Mouse (Mus musculus) hindbrain, embryonic 14.5 days (tissue): ENCODE measurements around the gene Gprc5b. TPM values are rescaled to one million over a fixed set of nuclear protein-coding genes. Genes with fewer than 3 reads are reported as not detected.
A peak's percentile ranks its signal among the peaks of the same experiment; 100 is the strongest.

Experiments used
- ATAC-seq: fragments of 200-750 bp; cut with Nextera tagmentation; 2 replicates; pipeline ENCODE4 v1.8.0; 2017; ENCODE audit warnings: moderate number of reproducible peaks, mild to moderate bottlenecking, moderate TSS enrichment, moderate library complexity; ENCODE audit not compliant: low FRiP score
- DNase-seq: peaks from one replicate; pipeline ENCODE4 v3.0.0-alpha.2; 2015; ENCODE audit warnings: low spot score
- H3K27ac ChIP-seq: fragments of 300-500 bp; sonication (generic); 2 replicates; pipeline ENCODE4 v1.5.1; 2014; ENCODE audit warnings: mild to moderate bottlenecking, moderate library complexity
- H3K27me3 ChIP-seq: fragments of 300-500 bp; sonication (generic); 2 replicates; pipeline ENCODE4 v1.6.1; 2014; ENCODE audit warnings: mild to moderate bottlenecking, low read length, mixed read lengths; ENCODE audit not compliant: control insufficient read depth, insufficient read depth
- H3K36me3 ChIP-seq: fragments of 300-500 bp; sonication (generic); replicated peaks from 2 replicates; pipeline ENCODE4 v1.6.1; 2014; ENCODE audit not compliant: control insufficient read depth, insufficient read depth
- H3K4me1 ChIP-seq: fragments of 300-500 bp; sonication (generic); replicated peaks from 2 replicates; pipeline ENCODE4 v1.6.1; 2014; ENCODE audit warnings: antibody characterized with exemption, low read length, mixed read lengths; ENCODE audit not compliant: control insufficient read depth, insufficient read depth
- H3K4me2 ChIP-seq: fragments of 300-500 bp; sonication (generic); replicated peaks from 2 replicates; pipeline ENCODE4 v1.6.1; 2014; ENCODE audit warnings: mild to moderate bottlenecking, moderate library complexity
- H3K4me3 ChIP-seq: fragments of 300-500 bp; sonication (generic); replicated peaks from 2 replicates; pipeline ENCODE4 v1.5.1; 2014; ENCODE audit warnings: mild to moderate bottlenecking, low read length
- H3K9ac ChIP-seq: fragments of 300-500 bp; sonication (generic); 2 replicates; pipeline ENCODE4 v1.6.1; 2014
- H3K9me3 ChIP-seq: fragments of 300-500 bp; sonication (generic); 2 replicates; pipeline ENCODE4 v1.6.1; 2016; ENCODE audit warnings: low read length; ENCODE audit not compliant: control insufficient read depth
- WGBS: fragments of 180-500 bp; shearing (Covaris S2); extraction: QIAGEN DNeasy Blood & Tissue Kit; methylation state at CpG from one replicate; pipeline ENCODE4 v1.1.7; 2014; 5-methylcytosine and 5-hydroxymethylcytosine counted together
- polyA plus RNA-seq: library from polyadenylated mRNA; unstranded; fragments of >200 nt; fragmentation: Nextera tagmentation; extraction: Ambion mirVana; gene quantifications from 2 replicates; pipeline ENCODE4 v1.2.1, GENCODE M21; 2014

Gene Gprc5b
- polyA plus RNA-seq, 1 experiment from 2014 or later, result 10.2 TPM

DNA sequence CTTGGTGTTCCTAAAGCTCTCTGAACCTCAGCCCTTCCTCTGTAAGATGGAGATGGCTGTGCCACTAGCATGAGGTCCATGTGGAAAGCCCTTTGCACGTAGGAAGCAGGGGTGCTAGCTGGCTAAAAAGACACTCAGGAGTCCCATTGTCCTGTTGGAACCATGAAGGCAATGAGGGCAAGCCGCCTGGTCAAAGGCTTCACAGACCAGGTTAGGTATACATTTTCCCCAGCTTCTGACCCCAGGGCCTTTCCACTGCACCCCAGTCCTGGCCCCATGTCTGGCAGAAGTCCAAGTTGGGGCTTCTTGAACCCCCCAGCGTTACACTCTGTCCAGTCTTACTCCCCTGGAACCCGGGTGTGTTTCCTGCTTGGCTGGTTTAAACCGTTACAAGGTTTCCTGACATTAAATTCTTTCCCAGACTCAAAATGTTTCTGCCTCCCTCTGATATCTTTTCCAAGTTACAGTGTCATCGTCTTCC is 2.9 kb downstream of the Gprc5b start:
- Histone ChIP-seq H3K27ac (peak overlapping the region; percentile 47; the same call in 1 of the 2 replicates), H3K4me2 (peak overlapping the region; percentile 89), H3K9me3 (no peaks in the 10 kb centered on the region), H3K4me3 (no peak overlapping the region), H3K4me1 (peaks cover 56% of the 10 kb centered on the region), H3K9ac (no peak overlapping the region), H3K27me3 (no peaks in the 10 kb centered on the region), H3K36me3 (no peaks in the 10 kb centered on the region)
- 15% methylated on average over 6 of the region's 6 CpGs for WGBS
- ATAC-seq (no peak), DNase-seq (no peak)

DNA sequence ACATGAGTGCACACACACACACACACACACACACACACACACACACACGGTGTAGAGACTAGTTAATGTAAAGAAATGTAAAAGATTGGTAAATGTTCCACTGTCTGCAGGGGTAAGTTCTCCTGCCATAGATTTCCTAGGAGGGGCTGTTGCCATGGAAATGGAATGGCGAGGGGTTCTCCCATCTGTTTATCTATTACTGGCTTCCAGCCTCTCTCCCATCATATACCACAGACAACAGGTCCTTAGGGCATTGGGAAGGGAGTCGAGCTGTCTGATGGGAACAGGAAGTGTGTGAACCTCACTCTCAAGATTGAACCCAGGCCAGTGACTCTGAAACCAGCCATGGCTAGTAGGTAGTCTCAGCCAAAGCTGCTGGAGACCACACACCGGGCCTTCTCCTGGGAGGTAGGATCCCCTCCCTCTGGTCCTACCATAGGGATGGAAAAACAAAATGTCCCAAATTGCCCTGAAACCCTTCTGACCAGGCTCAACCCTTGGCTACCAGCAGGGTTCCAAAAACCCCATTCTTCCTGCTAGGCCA is 3.6 kb downstream of the Gprc5b start:
- no peak for ATAC-seq
- H3K27me3 ChIP-seq, result no peaks in the 10 kb centered on the region
- no peaks in the 10 kb centered on the region for H3K9me3 ChIP-seq
- H3K9ac ChIP-seq, result no peak overlapping the region
- H3K36me3 ChIP-seq, result no peaks in the 10 kb centered on the region
- H3K27ac ChIP-seq, result no peak overlapping the region
- H3K4me2 ChIP-seq, result no peak overlapping the region
- 17% methylated on average over 4 of the region's 4 CpGs for WGBS
- H3K4me3 ChIP-seq, result no peak overlapping the region
- peaks cover 56% of the 10 kb centered on the region for H3K4me1 ChIP-seq
- no peak for DNase-seq

DNA sequence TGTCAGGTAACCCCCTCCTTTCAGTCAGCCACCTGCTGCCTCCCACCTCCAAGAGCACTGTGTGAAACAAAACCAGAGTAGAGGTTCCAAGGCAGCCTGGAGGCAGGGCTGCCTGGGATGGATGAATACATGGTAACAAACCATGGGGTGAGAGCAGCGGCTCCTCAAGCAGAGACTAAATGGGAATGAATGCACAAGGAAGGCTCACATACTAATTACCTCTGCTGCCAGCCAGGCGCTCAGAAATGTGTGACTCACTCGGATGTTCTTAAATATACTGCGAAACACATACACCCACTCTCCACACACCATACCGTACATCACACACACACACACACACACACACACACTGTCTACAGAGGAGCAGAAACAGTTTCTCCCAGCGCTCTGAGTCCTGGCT is 4.7 kb downstream of the Gprc5b start:
- H3K4me3 ChIP-seq, result no peak overlapping the region
- no peak overlapping the region for H3K27ac ChIP-seq
- H3K9me3 ChIP-seq, result no peaks in the 10 kb centered on the region
- no peak for ATAC-seq
- WGBS, result 60% methylated on average over 6 of the region's 6 CpGs
- H3K36me3 ChIP-seq, result no peaks in the 10 kb centered on the region
- no peaks in the 10 kb centered on the region for H3K27me3 ChIP-seq
- no peak overlapping the region for H3K4me2 ChIP-seq
- peaks cover 51% of the 10 kb centered on the region for H3K4me1 ChIP-seq
- DNase-seq, result no peak
- no peak overlapping the region for H3K9ac ChIP-seq

DNA sequence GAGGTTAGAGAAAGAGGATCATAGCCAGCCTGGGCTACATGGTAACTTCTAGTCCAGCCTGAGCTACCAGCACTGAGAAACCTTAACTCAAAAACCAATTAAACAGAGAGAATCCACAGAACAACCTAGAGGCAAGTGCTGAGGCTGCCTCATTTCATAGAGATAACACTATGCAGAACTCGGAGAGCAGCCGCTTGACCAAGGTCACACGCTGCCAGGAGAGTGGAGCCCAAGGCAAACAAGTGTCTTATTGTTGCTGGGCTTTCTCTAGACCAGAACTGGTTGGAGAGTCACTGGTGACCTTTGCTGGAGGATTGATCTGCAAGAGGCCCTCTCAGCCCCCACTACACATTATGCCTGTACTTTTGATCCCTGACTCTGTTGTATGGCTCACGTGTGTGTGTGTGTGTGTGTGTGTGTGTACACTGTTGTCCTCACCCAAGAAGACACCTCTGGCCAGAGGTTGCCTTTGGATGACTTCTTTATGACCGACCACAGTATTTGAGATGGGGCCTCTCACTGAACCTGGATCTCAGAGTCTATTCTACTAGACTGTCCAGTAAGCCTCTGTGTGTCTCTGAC is 5.6 kb downstream of the Gprc5b start:
- no peak overlapping the region for H3K27ac ChIP-seq

DNA sequence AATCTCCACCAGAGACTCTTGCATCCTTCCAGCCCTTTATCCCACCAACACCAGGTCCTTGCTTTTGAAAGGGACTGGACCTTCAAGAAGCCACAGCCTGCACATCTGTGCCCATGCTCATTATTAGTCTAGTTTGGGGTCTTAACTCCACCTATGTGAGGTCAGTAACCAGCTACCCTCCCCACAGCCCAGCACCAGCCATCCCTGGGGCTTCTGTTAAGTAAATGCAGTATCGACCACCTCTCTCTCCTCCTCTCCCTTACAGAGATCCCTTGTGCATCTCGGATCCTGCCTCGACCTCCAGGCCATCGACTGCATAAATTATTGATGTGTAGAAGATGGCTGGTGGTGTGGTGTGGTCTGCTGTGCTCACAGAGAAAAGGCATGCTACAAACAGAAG is 8.6 kb downstream of the Gprc5b start:
- WGBS, result 54% methylated on average over 4 of the region's 4 CpGs
- no peaks in the 10 kb centered on the region for H3K36me3 ChIP-seq
- H3K27ac ChIP-seq, result no peak overlapping the region
- H3K4me3 ChIP-seq, result no peak overlapping the region
- H3K9me3 ChIP-seq, result no peaks in the 10 kb centered on the region
- no peak overlapping the region for H3K9ac ChIP-seq
- peaks cover 18% of the 10 kb centered on the region for H3K4me1 ChIP-seq
- ATAC-seq (no peak), DNase-seq (no peak)
- no peaks in the 10 kb centered on the region for H3K27me3 ChIP-seq
- H3K4me2 ChIP-seq, result no peak overlapping the region

More for the DNA sequence above, 5.6 kb downstream of the Gprc5b start:
- peaks cover 45% of the 10 kb centered on the region for H3K4me1 ChIP-seq
- H3K36me3 ChIP-seq, result no peaks in the 10 kb centered on the region
- no peak for DNase-seq
- H3K4me3 ChIP-seq, result no peak overlapping the region
- no peak overlapping the region for H3K9ac ChIP-seq
- H3K27me3 ChIP-seq, result no peaks in the 10 kb centered on the region
- H3K9me3 ChIP-seq, result no peaks in the 10 kb centered on the region
- 73% methylated on average over 5 of the region's 5 CpGs for WGBS
- no peak for ATAC-seq
- no peak overlapping the region for H3K4me2 ChIP-seq

DNA sequence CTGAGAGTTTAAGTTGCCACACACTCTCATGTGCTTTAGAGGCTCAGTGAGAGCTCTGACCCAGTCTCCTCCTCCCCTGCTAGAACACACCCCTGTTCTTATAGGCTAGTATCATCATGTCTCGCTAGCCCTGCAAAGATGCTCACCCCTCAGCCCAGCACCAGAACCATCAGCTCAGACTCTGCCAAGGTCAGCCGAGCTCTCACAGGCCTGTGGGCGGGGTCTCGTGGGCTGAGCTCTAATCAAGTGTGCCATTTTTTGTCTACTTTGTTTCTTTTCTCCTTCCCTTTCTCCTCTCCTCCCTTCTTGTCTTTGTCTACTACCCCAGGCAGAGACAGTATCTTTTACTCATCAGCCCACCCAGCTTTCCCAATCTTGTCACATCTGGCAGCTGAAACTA is 9.2 kb downstream of the Gprc5b start:
- no peaks in the 10 kb centered on the region for H3K36me3 ChIP-seq
- H3K9ac ChIP-seq, result no peak overlapping the region
- no peak for DNase-seq
- no peak overlapping the region for H3K27ac ChIP-seq
- WGBS, result 66% methylated on average over 4 of the region's 4 CpGs
- H3K27me3 ChIP-seq, result no peaks in the 10 kb centered on the region
- H3K4me3 ChIP-seq, result no peak overlapping the region
- no peak for ATAC-seq
- H3K4me2 ChIP-seq, result no peak overlapping the region
- peaks cover 12% of the 10 kb centered on the region for H3K4me1 ChIP-seq
- no peaks in the 10 kb centered on the region for H3K9me3 ChIP-seq

DNA sequence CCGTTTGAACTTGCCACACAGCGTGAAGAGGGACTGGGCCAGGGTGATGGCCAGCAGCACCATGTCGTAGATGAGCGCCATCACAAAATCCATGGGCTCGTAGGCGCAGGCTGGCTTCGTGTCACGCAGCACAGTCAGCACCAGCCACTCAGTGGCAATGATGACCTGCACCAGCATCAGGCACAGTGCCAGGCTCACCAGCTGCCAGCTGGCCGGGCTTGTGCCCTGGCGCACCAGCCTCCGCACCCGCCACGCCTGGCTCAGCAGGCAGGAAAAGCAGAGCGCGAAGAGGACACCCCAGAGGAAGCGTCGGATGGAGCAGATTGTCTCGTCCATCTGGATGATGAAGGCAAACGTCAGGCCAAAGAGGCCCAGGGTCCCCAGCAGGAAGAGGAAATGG is 11.1 kb downstream of the Gprc5b start:
- H3K4me1 ChIP-seq, result peaks cover 4% of the 10 kb centered on the region
- no peak overlapping the region for H3K4me2 ChIP-seq
- H3K27me3 ChIP-seq, result no peaks in the 10 kb centered on the region
- H3K4me3 ChIP-seq, result no peak overlapping the region
- 67% methylated on average over 19 of the region's 19 CpGs for WGBS
- DNase-seq (peak; percentile 58), ATAC-seq (peak; percentile 74)
- H3K27ac ChIP-seq, result no peak overlapping the region
- H3K36me3 ChIP-seq, result no peaks in the 10 kb centered on the region
- H3K9me3 ChIP-seq, result no peaks in the 10 kb centered on the region
- no peak overlapping the region for H3K9ac ChIP-seq

DNA sequence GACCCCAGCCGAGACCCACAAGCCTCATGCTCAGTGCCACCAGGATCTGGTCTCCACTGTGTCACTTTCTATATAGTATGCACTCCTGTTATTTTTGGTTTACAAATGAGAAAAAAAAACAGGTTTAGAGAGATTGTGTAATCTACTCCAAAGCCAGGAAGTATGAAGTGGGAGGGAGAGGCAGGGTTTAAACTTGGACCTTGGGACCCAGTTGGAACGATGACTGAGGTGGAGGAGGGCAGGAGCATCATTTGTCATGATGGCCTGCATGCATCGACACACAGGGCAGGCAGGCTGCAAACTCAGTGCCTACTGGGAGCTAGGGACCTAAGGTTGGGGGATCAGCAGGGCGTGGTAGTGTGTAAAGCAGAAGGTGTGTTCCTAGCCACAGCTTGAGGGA is 12.4 kb downstream of the Gprc5b start:
- H3K9me3 ChIP-seq, result no peaks in the 10 kb centered on the region
- 81% methylated on average over 4 of the region's 4 CpGs for WGBS
- no peak overlapping the region for H3K4me2 ChIP-seq
- 0 out of 2 replicates have a peak, but pooled peaks cover 3% of the 10 kb centered on the region for H3K36me3 ChIP-seq
- no peak overlapping the region for H3K9ac ChIP-seq
- H3K27ac ChIP-seq, result no peak overlapping the region
- no peaks in the 10 kb centered on the region for H3K27me3 ChIP-seq
- H3K4me3 ChIP-seq, result no peak overlapping the region
- DNase-seq (no peak), ATAC-seq (no peak)
- peaks cover 15% of the 10 kb centered on the region for H3K4me1 ChIP-seq

DNA sequence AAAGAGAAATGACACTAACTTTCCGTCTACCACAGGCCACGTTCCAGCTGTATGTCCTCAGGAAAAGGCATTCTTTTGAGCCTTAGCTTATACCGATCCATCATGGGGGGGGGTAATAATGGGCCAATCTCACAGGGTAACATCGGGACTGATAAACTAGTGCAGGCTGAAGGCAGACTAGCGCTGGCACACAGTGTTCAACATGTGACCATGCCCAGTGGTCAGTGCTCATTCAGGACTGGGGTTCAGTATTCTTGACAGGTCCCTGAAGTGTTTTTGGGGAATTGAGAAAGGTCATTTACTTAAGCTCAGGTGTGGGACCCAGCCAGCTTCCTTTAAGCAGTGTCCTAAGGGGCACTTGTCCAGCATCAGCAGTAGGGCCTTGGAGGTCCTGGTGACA is 13.2 kb downstream of the Gprc5b start:
- H3K27me3 ChIP-seq, result no peaks in the 10 kb centered on the region
- H3K9ac ChIP-seq, result no peak overlapping the region
- 0 out of 2 replicates have a peak, but pooled peaks cover 3% of the 10 kb centered on the region for H3K36me3 ChIP-seq
- ATAC-seq (no peak), DNase-seq (no peak)
- H3K4me1 ChIP-seq, result peaks cover 17% of the 10 kb centered on the region; the same call in 1 of the 2 replicates
- H3K4me3 ChIP-seq, result no peak overlapping the region
- WGBS, result 81% methylated on average over 5 of the region's 5 CpGs
- no peak overlapping the region for H3K4me2 ChIP-seq
- H3K9me3 ChIP-seq, result no peaks in the 10 kb centered on the region
- H3K27ac ChIP-seq, result no peak overlapping the region
